Mouse (Mus musculus): ENCODE data around the gene Lhx1. TPM values are rescaled to one million over a fixed set of nuclear protein-coding genes. Genes with fewer than 3 reads are reported as not detected.

Gene Lhx1
- total and polyA plus RNA-seq, 3 experiments, result 0.04 TPM; not detected in 2

DNA sequence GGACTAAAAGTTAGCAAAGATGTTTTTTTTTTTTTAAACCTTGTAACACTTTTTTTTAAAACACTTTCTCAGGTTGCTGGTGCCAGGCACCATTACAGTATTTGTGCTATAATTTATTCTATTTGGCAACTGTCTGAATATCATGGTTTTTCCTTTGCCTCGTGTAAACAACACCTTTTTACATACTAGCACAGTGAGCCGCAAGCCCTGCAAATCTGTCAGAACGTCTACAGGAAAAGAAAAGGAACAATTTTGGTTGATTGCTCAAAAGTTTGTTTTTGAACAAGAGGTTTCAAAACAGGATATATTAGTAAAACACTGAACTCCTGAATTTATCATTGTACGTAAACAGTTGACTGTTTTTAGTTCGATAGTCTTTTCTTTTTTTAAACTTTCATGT lies 7.1 kb downstream of the Lhx1 start:
- H3K4me1 ChIP-seq (ENCODE audit: control insufficient read depth in 1 of 2, insufficient read depth in 2 of 2), result peaks cover 2 to 5% of the 10 kb centered on the region in 2 experiments; a peak in 2 of 4 replicates
- peaks cover 10% of the 10 kb centered on the region for H3K9me3 ChIP-seq (replicated peaks; ENCODE audit: low read length)
- dilution Hi-C loops (cut with MboI; ENCODE audit: extremely low pct_ligation_motif_present, extremely low pct_unique_long_range_greater_than_20kb, low sequenced_read_pairs) (no loop called here), in situ Hi-C loops (cut with MboI; ENCODE audit: low pct_ligation_motif_present, low pct_unique_long_range_greater_than_20kb, low sequenced_read_pairs) (loop anchor here (10.0 kb wide), 1 partner anchor 297 kb away; the partner anchor contains the start of gene Mrm1)
- no peak overlapping the region for H3K4me3 ChIP-seq (replicated peaks in 1 of 3; ENCODE audit: low read depth in 2 of 3, low read length in 2 of 3, poor library complexity in 1 of 3)
- no peak for TF ChIP-seq EP300 (IDR thresholded peaks at IDR 0.05; ENCODE audit: low read length)
- no peak for TF ChIP-seq ZC3H11A (IDR thresholded peaks at IDR 0.05; ENCODE audit: low read depth, low read length)
- no peak for TF ChIP-seq SMC3 (IDR thresholded peaks at IDR 0.05; ENCODE audit: low read depth, low read length)
- TF ChIP-seq MEF2A (IDR thresholded peaks at IDR 0.05; ENCODE audit: borderline replicate concordance, low read depth, low read length), result no peak
- TF ChIP-seq MXI1 (IDR thresholded peaks at IDR 0.05; ENCODE audit: low read depth, low read length), result no peak
- no peak for TF ChIP-seq ZMIZ1 (IDR thresholded peaks at IDR 0.05; ENCODE audit: low read depth, low read length)
- TF ChIP-seq BHLHE40 (IDR thresholded peaks at IDR 0.05; ENCODE audit: low read depth, low read length), result no peak
- TF ChIP-seq HCFC1 (IDR thresholded peaks at IDR 0.05; ENCODE audit: low read depth, low read length), result no peak
- no peak for TF ChIP-seq CHD2 (IDR thresholded peaks at IDR 0.05; ENCODE audit: low read length)
- no peak for TF ChIP-seq TBP (conservative IDR thresholded peaks at IDR 0.05; ENCODE audit: low read depth, low read length)
- no peak for TF ChIP-seq ZKSCAN1 (IDR thresholded peaks at IDR 0.05; ENCODE audit: borderline replicate concordance, low read depth, low read length)
- TF ChIP-seq POLR2AphosphoS2 (IDR thresholded peaks at IDR 0.05; ENCODE audit: low read depth, low read length), result no peak
- no peak for TF ChIP-seq IRF4 (IDR thresholded peaks at IDR 0.05; ENCODE audit: low read depth, low read length)
- no peak for TF ChIP-seq JUND (conservative IDR thresholded peaks at IDR 0.05; ENCODE audit: low read depth, low read length)
- DNase-seq (ENCODE audit: extremely low read depth), result no peak
- H3K36me3 ChIP-seq (replicated peaks in 1 of 2; ENCODE audit: control insufficient read depth in 1 of 2, insufficient read depth in 1 of 2, low read length in 1 of 2), result no peaks in the 10 kb centered on the region
- H3K9ac ChIP-seq (ENCODE audit: insufficient read depth, low read depth), result no peak overlapping the region
- H3K27ac ChIP-seq (ENCODE audit: insufficient read depth, low read depth), result no peak overlapping the region
- no peak overlapping the region for H3K4me2 ChIP-seq (ENCODE audit: insufficient read depth, low read depth, poor library complexity, severe bottlenecking)
- H3K27me3 ChIP-seq (replicated peaks), result peaks cover 43% of the 10 kb centered on the region
- no peaks in the 10 kb centered on the region for H3K79me2 ChIP-seq (replicated peaks; ENCODE audit: control insufficient read depth, extremely low read depth, insufficient read depth, poor library complexity, severe bottlenecking)

DNA sequence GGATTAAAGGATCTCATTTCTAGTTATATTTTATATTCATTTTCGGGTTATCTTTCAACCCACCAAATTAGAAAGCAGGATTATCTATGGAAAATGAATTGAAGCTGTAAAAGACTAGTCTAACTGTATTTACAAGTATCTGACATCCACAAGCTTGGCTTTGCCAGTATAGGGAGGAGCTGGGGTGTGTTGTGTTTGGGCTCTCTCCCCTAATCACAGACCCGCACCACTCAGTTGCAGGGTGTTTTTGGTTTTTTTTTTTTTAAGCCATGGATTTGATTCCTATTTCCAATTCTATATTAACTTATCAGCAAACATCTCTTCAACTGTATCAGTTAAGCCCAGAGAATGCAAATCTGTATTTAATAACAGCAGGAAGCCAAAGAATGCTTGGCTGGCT lies 7.9 kb downstream of the Lhx1 start:
- dilution Hi-C loops (cut with MboI; ENCODE audit: extremely low pct_ligation_motif_present, extremely low pct_unique_long_range_greater_than_20kb, low sequenced_read_pairs) (no loop called here), in situ Hi-C loops (cut with MboI; ENCODE audit: low pct_ligation_motif_present, low pct_unique_long_range_greater_than_20kb, low sequenced_read_pairs) (loop anchor here (10.0 kb wide), 1 partner anchor 297 kb away; the partner anchor contains the start of gene Mrm1)
- Histone ChIP-seq H3K9me3 (replicated peaks; ENCODE audit: low read length) (peaks cover 3% of the 10 kb centered on the region), H3K27ac (ENCODE audit: insufficient read depth, low read depth) (no peak overlapping the region), H3K4me1 (ENCODE audit: control insufficient read depth in 1 of 2, insufficient read depth in 2 of 2) (peaks cover 2 to 5% of the 10 kb centered on the region in 2 experiments; a peak in 2 of 4 replicates), H3K36me3 (replicated peaks in 1 of 2; ENCODE audit: control insufficient read depth in 1 of 2, insufficient read depth in 1 of 2, low read length in 1 of 2) (no peaks in the 10 kb centered on the region), H3K79me2 (replicated peaks; ENCODE audit: control insufficient read depth, extremely low read depth, insufficient read depth, poor library complexity, severe bottlenecking) (peaks cover 7% of the 10 kb centered on the region), H3K4me2 (ENCODE audit: insufficient read depth, low read depth, poor library complexity, severe bottlenecking) (no peak overlapping the region), H3K9ac (ENCODE audit: insufficient read depth, low read depth) (no peak overlapping the region), H3K4me3 (replicated peaks in 1 of 3; ENCODE audit: low read depth in 2 of 3, low read length in 2 of 3, poor library complexity in 1 of 3) (no peak overlapping the region), H3K27me3 (replicated peaks) (peaks cover 39% of the 10 kb centered on the region)
- no peak for TF ChIP-seq ELF1 (IDR thresholded peaks at IDR 0.05; ENCODE audit: low read depth, low read length)
- no peak for TF ChIP-seq MYC (IDR thresholded peaks at IDR 0.05; ENCODE audit: low read depth, low read length)
- DNase-seq (ENCODE audit: extremely low read depth), result no peak

All from CH12.LX (cell line).